13 mouse cellular contexts compared by ENCODE assay signal in genomic region chr2:115888336-115889077, GRCm38 (mm10).
"Had no signal": no experiment of that assay in that cellular context is flagged by ENCODE, and none has a peak within 500 bp of the region (broad histone marks: within the 10 kb centered on the region; RNA-seq: fewer than 3 reads in every experiment).

No protein-coding gene starts in this region.

- H3K27ac ChIP-seq: limb, embryonic 13.5 days; liver, embryonic 14.5 days; neural tube, embryonic 15.5 days; stomach, postnatal 0 days had no signal

- H3K4me3 ChIP-seq: limb, embryonic 13.5 days; midbrain, embryonic 13.5 days; myocyte; neural tube, embryonic 15.5 days had no signal

- H3K4me2 ChIP-seq: limb, embryonic 13.5 days; lung, embryonic 14.5 days; midbrain, embryonic 13.5 days; neural tube, embryonic 15.5 days had no signal

- H3K9ac ChIP-seq: limb, embryonic 13.5 days; liver, embryonic 14.5 days; lung, embryonic 14.5 days; midbrain, embryonic 13.5 days; neural tube, embryonic 15.5 days had no signal

- ATAC-seq: intestine, embryonic 16.5 days; midbrain, embryonic 13.5 days had no signal

- H3K36me3 ChIP-seq: limb, embryonic 13.5 days; midbrain, embryonic 13.5 days; neural tube, embryonic 15.5 days had no signal

- H3K27me3 ChIP-seq: midbrain, embryonic 13.5 days; neural tube, embryonic 15.5 days had no signal

- DNase-seq: kidney, postnatal 10 days; left cerebral cortex, postnatal 4 days; lung, embryonic 14.5 days; right cerebral cortex, adult 18-20 months; right cerebral cortex, postnatal 25 days; thymus, postnatal 4 days had no signal

- H3K9me3 ChIP-seq: limb, embryonic 13.5 days; midbrain, embryonic 13.5 days; neural tube, embryonic 15.5 days had no signal
